Mouse (Mus musculus) G1E (cell line): Measurements from ENCODE around the gene Cbfa2t3.

ENCODE experiments used
- CTCF ChIP-seq: IDR thresholded peaks from 2 replicates; pipeline ENCODE4 v1.5.1; 2012; ENCODE audit warnings: low read depth, low read length, inconsistent platforms, mixed read lengths
- TAL1 ChIP-seq: conservative IDR thresholded peaks from 2 replicates; pipeline ENCODE4 v1.6.1; 2012; ENCODE audit warnings: low read depth, low read length, inconsistent platforms, mixed read lengths

- TF ChIP-seq TAL1, result no peak
- TF ChIP-seq CTCF, result no peak
These were observed 123.6 kb downstream of the Cbfa2t3 start for GRCm38 (mm10) chr8:122575286-122575685.
